Mouse (Mus musculus) bone marrow, adult 2 months (tissue): ENCODE measurements around the gene Ablim1.

Experiments
- CTCF ChIP-seq: fragments of 200-500 bp; IDR thresholded peaks from 2 replicates; pipeline ENCODE4 v1.5.1; 2011; ENCODE audit warnings: low read length, control low read depth; ENCODE audit not compliant: control insufficient read depth, insufficient read depth
- POLR2A ChIP-seq: fragments of 200-500 bp; IDR thresholded peaks from 2 replicates; pipeline ENCODE4 v1.6.1; 2011; ENCODE audit warnings: low read depth, mild to moderate bottlenecking, control low read depth, low read length, borderline replicate concordance; ENCODE audit not compliant: control insufficient read depth

- no peak for TF ChIP-seq CTCF
- TF ChIP-seq POLR2A: no peak
Measured at GRCm38 (mm10) chr19:57196616-57197015, 118.1 kb downstream of the Ablim1 start.
